Mouse (Mus musculus) liver, embryonic 16.5 days (tissue): Measurements from ENCODE around the gene Glce. TPM values are rescaled to one million over a fixed set of nuclear protein-coding genes. Genes with fewer than 3 reads are reported as not detected.

ENCODE experiments used
- ATAC-seq: fragments of 200-750 bp; cut with Nextera tagmentation; 2 replicates; pipeline ENCODE4 v1.8.0; 2017; ENCODE audit warnings: low read depth, mild to moderate bottlenecking, moderate number of reproducible peaks, moderate library complexity
- H3K27ac ChIP-seq: fragments of 300-500 bp; sonication (generic); 2 replicates; pipeline ENCODE4 v1.5.1; 2014; ENCODE audit warnings: mild to moderate bottlenecking, low read length
- H3K27me3 ChIP-seq: fragments of 300-500 bp; sonication (generic); 2 replicates; pipeline ENCODE4 v1.6.1; 2014; ENCODE audit warnings: low read depth, low read length, mixed read lengths; ENCODE audit not compliant: control insufficient read depth, insufficient read depth
- H3K36me3 ChIP-seq: fragments of 300-500 bp; sonication (generic); 2 replicates; pipeline ENCODE4 v1.6.1; 2014; ENCODE audit warnings: mild to moderate bottlenecking; ENCODE audit not compliant: control insufficient read depth, insufficient read depth
- H3K4me1 ChIP-seq: fragments of 300-500 bp; sonication (generic); 2 replicates; pipeline ENCODE4 v1.6.1; 2014; ENCODE audit warnings: low read depth, low read length, mixed read lengths; ENCODE audit not compliant: control insufficient read depth
- H3K4me2 ChIP-seq: fragments of 300-500 bp; sonication (generic); 2 replicates; pipeline ENCODE4 v1.6.1; 2014; ENCODE audit warnings: low read depth, low read length, mixed read lengths
- H3K4me3 ChIP-seq: fragments of 300-500 bp; sonication (generic); 2 replicates; pipeline ENCODE4 v1.5.1; 2014; ENCODE audit warnings: low read depth, mild to moderate bottlenecking, low read length
- H3K9ac ChIP-seq: fragments of 300-500 bp; sonication (generic); 2 replicates; pipeline ENCODE4 v1.6.1; 2014; ENCODE audit warnings: low read depth, low read length
- H3K9me3 ChIP-seq: fragments of 300-500 bp; sonication (generic); replicated peaks from 2 replicates; pipeline ENCODE4 v1.6.1; 2016; ENCODE audit warnings: low read length; ENCODE audit not compliant: control insufficient read depth
- WGBS: fragments of 180-500 bp; shearing (Covaris S2); extraction: QIAGEN DNeasy Blood & Tissue Kit; methylation state at CpG from one replicate; pipeline ENCODE4 v1.1.7; 2014; ENCODE audit not compliant: insufficient replicate concordance; 5-methylcytosine and 5-hydroxymethylcytosine counted together
- polyA plus RNA-seq: library from polyadenylated mRNA; unstranded; fragments of >200 nt; fragmentation: Nextera tagmentation; extraction: Ambion mirVana; gene quantifications from 2 replicates; pipeline ENCODE4 v1.2.1, GENCODE M21; 2015

The Glce gene
- polyA plus RNA-seq, 1 experiment from 2014 or later: 6.0 TPM

DNA sequence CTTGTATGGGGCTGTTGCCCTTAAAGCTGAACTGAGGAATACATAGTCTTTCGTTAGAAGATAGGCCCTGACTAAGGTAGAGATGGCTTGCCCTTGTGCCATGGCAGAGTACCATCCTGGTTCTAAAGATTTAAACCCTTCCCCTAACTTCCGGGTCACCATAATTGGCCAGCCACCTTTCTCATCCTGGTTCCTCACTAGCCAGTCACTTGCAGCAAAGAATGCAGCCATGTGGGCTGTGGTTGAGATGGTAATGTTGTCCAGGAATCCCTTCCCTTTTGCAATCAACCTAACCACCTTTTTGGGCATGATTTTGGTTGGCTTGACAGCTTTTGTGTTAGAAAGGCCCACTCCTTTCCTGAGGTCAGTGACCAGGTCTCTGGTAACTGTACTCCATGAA lies 62.0 kb downstream of the Glce start:
- ATAC-seq: no peak
- WGBS: 82% methylated on average over 2 of the region's 2 CpGs
- Histone ChIP-seq H3K4me3 (no peak overlapping the region), H3K9me3 (no peaks in the 10 kb centered on the region), H3K4me1 (no peaks in the 10 kb centered on the region), H3K27me3 (no peaks in the 10 kb centered on the region), H3K4me2 (no peak overlapping the region), H3K27ac (no peak overlapping the region), H3K36me3 (no peaks in the 10 kb centered on the region), H3K9ac (no peak overlapping the region)

- Histone ChIP-seq H3K4me2 (no peak overlapping the region), H3K4me3 (no peak overlapping the region), H3K4me1 (no peaks in the 10 kb centered on the region), H3K27ac (no peak overlapping the region), H3K9ac (no peak overlapping the region), H3K36me3 (no peaks in the 10 kb centered on the region), H3K9me3 (no peaks in the 10 kb centered on the region), H3K27me3 (no peaks in the 10 kb centered on the region)
- no peak for ATAC-seq
- WGBS: 80% methylated on average over 11 of the region's 11 CpGs
These were observed 62.5 kb downstream of the Glce start for GRCm38 (mm10) chr9:62059941-62060340.

DNA sequence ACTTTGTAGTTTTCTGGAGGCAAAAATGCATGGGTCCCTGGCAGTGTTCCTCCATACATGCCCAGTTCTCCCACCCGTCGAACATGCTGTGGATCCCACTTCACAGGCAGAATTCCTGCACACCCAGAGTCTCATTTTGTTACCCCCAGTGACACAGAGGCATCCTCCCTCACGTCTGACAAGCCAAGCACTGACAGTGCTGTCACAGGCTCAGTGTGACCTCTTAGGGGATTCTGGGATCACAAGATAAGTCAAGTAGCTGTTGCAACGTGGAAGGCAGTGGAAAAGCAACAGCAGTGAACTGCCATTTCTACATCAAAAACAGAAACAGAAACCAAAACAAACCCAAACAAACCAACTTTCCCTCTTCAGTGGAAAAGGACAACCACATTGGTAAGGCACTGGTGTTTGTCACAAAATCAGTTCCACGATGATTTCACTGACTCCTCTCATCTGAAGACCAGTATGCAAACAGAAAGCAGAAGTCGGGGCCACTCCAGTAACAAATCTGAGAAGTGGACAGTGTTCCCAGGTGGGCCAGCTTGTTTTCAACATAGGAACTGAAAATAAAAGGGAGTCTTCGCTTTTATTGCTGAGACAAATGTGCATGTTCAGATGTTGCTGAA lies 64.5 kb downstream of the Glce start:
- Histone ChIP-seq H3K36me3 (no peaks in the 10 kb centered on the region), H3K4me2 (no peak overlapping the region), H3K27ac (no peak overlapping the region), H3K9me3 (no peaks in the 10 kb centered on the region), H3K4me3 (no peak overlapping the region), H3K4me1 (no peaks in the 10 kb centered on the region), H3K27me3 (no peaks in the 10 kb centered on the region), H3K9ac (no peak overlapping the region)
- 46% methylated on average over 7 of the region's 7 CpGs for WGBS
- no peak for ATAC-seq

- Histone ChIP-seq H3K9me3 (no peaks in the 10 kb centered on the region), H3K4me3 (no peak overlapping the region), H3K36me3 (no peaks in the 10 kb centered on the region), H3K9ac (no peak overlapping the region), H3K4me2 (no peak overlapping the region), H3K4me1 (no peaks in the 10 kb centered on the region), H3K27ac (no peak overlapping the region), H3K27me3 (no peaks in the 10 kb centered on the region)
- WGBS: 57% methylated on average over 2 of the region's 2 CpGs
- ATAC-seq: no peak
These were observed 66.2 kb downstream of the Glce start for GRCm38 (mm10) chr9:62056206-62056605.

- H3K9ac ChIP-seq: no peak overlapping the region
- H3K27ac ChIP-seq: no peak overlapping the region
- no peaks in the 10 kb centered on the region for H3K9me3 ChIP-seq
- no peaks in the 10 kb centered on the region for H3K27me3 ChIP-seq
- H3K4me1 ChIP-seq: no peaks in the 10 kb centered on the region
- WGBS: 40% methylated on average over 4 of the region's 4 CpGs
- H3K4me3 ChIP-seq: no peak overlapping the region
- H3K36me3 ChIP-seq: no peaks in the 10 kb centered on the region
- no peak for ATAC-seq
- no peak overlapping the region for H3K4me2 ChIP-seq
These were observed 71.7 kb downstream of the Glce start for GRCm38 (mm10) chr9:62050801-62051200.

GRCm38 (mm10) chr9:62049166-62049565 lies 73.3 kb downstream of the Glce start:
- H3K36me3 ChIP-seq: no peaks in the 10 kb centered on the region
- H3K4me3 ChIP-seq: no peak overlapping the region
- WGBS: 59% methylated on average over 8 of the region's 8 CpGs
- no peak overlapping the region for H3K4me2 ChIP-seq
- no peak overlapping the region for H3K27ac ChIP-seq
- no peaks in the 10 kb centered on the region for H3K4me1 ChIP-seq
- no peak for ATAC-seq
- no peaks in the 10 kb centered on the region for H3K9me3 ChIP-seq
- no peak overlapping the region for H3K9ac ChIP-seq
- H3K27me3 ChIP-seq: no peaks in the 10 kb centered on the region

GRCm38 (mm10) chr9:62042167-62042566 lies 80.3 kb downstream of the Glce start:
- H3K4me3 ChIP-seq: no peak overlapping the region
- no peaks in the 10 kb centered on the region for H3K27me3 ChIP-seq
- WGBS: 58% methylated on average over 3 of the region's 3 CpGs
- no peak overlapping the region for H3K9ac ChIP-seq
- no peak overlapping the region for H3K4me2 ChIP-seq
- H3K36me3 ChIP-seq: no peaks in the 10 kb centered on the region
- no peak for ATAC-seq
- H3K9me3 ChIP-seq: no peaks in the 10 kb centered on the region
- H3K27ac ChIP-seq: no peak overlapping the region
- H3K4me1 ChIP-seq: no peaks in the 10 kb centered on the region

GRCm38 (mm10) chr9:62040008-62040608 lies 82.3 kb downstream of the Glce start:
- H3K4me2 ChIP-seq: no peak overlapping the region
- H3K27ac ChIP-seq: no peak overlapping the region
- H3K9ac ChIP-seq: no peak overlapping the region
- H3K36me3 ChIP-seq: no peaks in the 10 kb centered on the region
- no peaks in the 10 kb centered on the region for H3K27me3 ChIP-seq
- no peak overlapping the region for H3K4me3 ChIP-seq
- H3K4me1 ChIP-seq: no peaks in the 10 kb centered on the region
- ATAC-seq: 0 out of 2 replicates have a peak, but pooled peaks have one; percentile 39
- no peaks in the 10 kb centered on the region for H3K9me3 ChIP-seq
- WGBS: 5% methylated on average over 20 of the region's 20 CpGs

- 75% methylated on average over 1 of the region's 1 CpGs for whole genome bisulfite sequencing
- Histone ChIP-seq H3K4me3 (no peak overlapping the region), H3K27ac (no peak overlapping the region), H3K36me3 (no peaks in the 10 kb centered on the region), H3K9ac (no peak overlapping the region), H3K4me1 (no peaks in the 10 kb centered on the region), H3K9me3 (no peaks in the 10 kb centered on the region), H3K27me3 (no peaks in the 10 kb centered on the region), H3K4me2 (no peak overlapping the region)
- no peak for ATAC-seq
These were observed 86.6 kb downstream of the Glce start for GRCm38 (mm10) chr9:62035806-62036205.
